Mouse (Mus musculus): Measurements from ENCODE around the gene Zranb3. TPM values are rescaled to one million over a fixed set of nuclear protein-coding genes. Genes with fewer than 3 reads are reported as not detected.

Zranb3 gene
- polyA plus RNA-seq, 1 experiment, result 11.4 TPM

- Histone ChIP-seq H3K27ac (ENCODE audit: insufficient read depth, low read depth, low read length) (no peak overlapping the region), H3K4me1 (ENCODE audit: control insufficient read depth, insufficient read depth, low read length) (peaks cover 4% of the 10 kb centered on the region), H3K4me3 (ENCODE audit: insufficient read depth, low read length) (no peak overlapping the region)
- no peak for TF ChIP-seq POLR2A (IDR thresholded peaks at IDR 0.05; ENCODE audit: borderline replicate concordance, low read depth, low read length)
- no peak for TF ChIP-seq CTCF (IDR thresholded peaks at IDR 0.05; ENCODE audit: low read depth, low read length)
Observed at GRCm38 (mm10) chr1:128081873-128082272, 21.0 kb downstream of the Zranb3 start.

GRCm38 (mm10) chr1:128080936-128081696 lies 21.7 kb downstream of the Zranb3 start:
- Histone ChIP-seq H3K27ac (ENCODE audit: insufficient read depth, low read depth, low read length) (no peak overlapping the region), H3K4me3 (ENCODE audit: insufficient read depth, low read length) (no peak overlapping the region), H3K4me1 (ENCODE audit: control insufficient read depth, insufficient read depth, low read length) (peaks cover 4% of the 10 kb centered on the region)
- no peak for TF ChIP-seq POLR2A (IDR thresholded peaks at IDR 0.05; ENCODE audit: borderline replicate concordance, low read depth, low read length)
- TF ChIP-seq CTCF (IDR thresholded peaks at IDR 0.05; ENCODE audit: low read depth, low read length), result no peak

GRCm38 (mm10) chr1:128078646-128079045 lies 24.2 kb downstream of the Zranb3 start:
- no peak overlapping the region for H3K4me3 ChIP-seq (ENCODE audit: insufficient read depth, low read length)
- H3K4me1 ChIP-seq (ENCODE audit: control insufficient read depth, insufficient read depth, low read length), result peaks cover 4% of the 10 kb centered on the region
- TF ChIP-seq POLR2A (IDR thresholded peaks at IDR 0.05; ENCODE audit: borderline replicate concordance, low read depth, low read length), result no peak
- no peak for TF ChIP-seq CTCF (IDR thresholded peaks at IDR 0.05; ENCODE audit: low read depth, low read length)
- H3K27ac ChIP-seq (ENCODE audit: insufficient read depth, low read depth, low read length), result no peak overlapping the region

GRCm38 (mm10) chr1:128077788-128078187 lies 25.1 kb downstream of the Zranb3 start:
- no peak overlapping the region for H3K27ac ChIP-seq (ENCODE audit: insufficient read depth, low read depth, low read length)
- TF ChIP-seq CTCF (IDR thresholded peaks at IDR 0.05; ENCODE audit: low read depth, low read length) (no peak), POLR2A (IDR thresholded peaks at IDR 0.05; ENCODE audit: borderline replicate concordance, low read depth, low read length) (no peak)
- H3K4me3 ChIP-seq (ENCODE audit: insufficient read depth, low read length), result no peak overlapping the region
- H3K4me1 ChIP-seq (ENCODE audit: control insufficient read depth, insufficient read depth, low read length), result peaks cover 4% of the 10 kb centered on the region

GRCm38 (mm10) chr1:128076791-128077479 lies 25.9 kb downstream of the Zranb3 start:
- peaks cover 9% of the 10 kb centered on the region for H3K4me1 ChIP-seq (ENCODE audit: control insufficient read depth, insufficient read depth, low read length)
- H3K4me3 ChIP-seq (ENCODE audit: insufficient read depth, low read length), result no peak overlapping the region
- no peak overlapping the region for H3K27ac ChIP-seq (ENCODE audit: insufficient read depth, low read depth, low read length)
- TF ChIP-seq POLR2A (IDR thresholded peaks at IDR 0.05; ENCODE audit: borderline replicate concordance, low read depth, low read length), result no peak

GRCm38 (mm10) chr1:128073051-128073450 lies 29.8 kb downstream of the Zranb3 start:
- Histone ChIP-seq H3K27ac (ENCODE audit: insufficient read depth, low read depth, low read length) (no peak overlapping the region), H3K4me3 (ENCODE audit: insufficient read depth, low read length) (no peak overlapping the region), H3K4me1 (ENCODE audit: control insufficient read depth, insufficient read depth, low read length) (peaks cover 14% of the 10 kb centered on the region)
- TF ChIP-seq POLR2A (IDR thresholded peaks at IDR 0.05; ENCODE audit: borderline replicate concordance, low read depth, low read length), result no peak
- no peak for TF ChIP-seq CTCF (IDR thresholded peaks at IDR 0.05; ENCODE audit: low read depth, low read length)

GRCm38 (mm10) chr1:128070003-128070402 lies 32.8 kb downstream of the Zranb3 start:
- no peak overlapping the region for H3K4me3 ChIP-seq (ENCODE audit: insufficient read depth, low read length)
- peaks cover 14% of the 10 kb centered on the region for H3K4me1 ChIP-seq (ENCODE audit: control insufficient read depth, insufficient read depth, low read length)
- H3K27ac ChIP-seq (ENCODE audit: insufficient read depth, low read depth, low read length), result no peak overlapping the region
- TF ChIP-seq POLR2A (IDR thresholded peaks at IDR 0.05; ENCODE audit: borderline replicate concordance, low read depth, low read length) (no peak), CTCF (IDR thresholded peaks at IDR 0.05; ENCODE audit: low read depth, low read length) (no peak)

GRCm38 (mm10) chr1:128068945-128069397 lies 33.9 kb downstream of the Zranb3 start:
- Histone ChIP-seq H3K4me3 (ENCODE audit: insufficient read depth, low read length) (no peak overlapping the region), H3K4me1 (ENCODE audit: control insufficient read depth, insufficient read depth, low read length) (peaks cover 14% of the 10 kb centered on the region), H3K27ac (ENCODE audit: insufficient read depth, low read depth, low read length) (peak overlapping the region; percentile 17; the same call in 1 of the 2 replicates)
- TF ChIP-seq POLR2A (IDR thresholded peaks at IDR 0.05; ENCODE audit: borderline replicate concordance, low read depth, low read length) (no peak), CTCF (IDR thresholded peaks at IDR 0.05; ENCODE audit: low read depth, low read length) (no peak)

GRCm38 (mm10) chr1:128064716-128065115 lies 38.1 kb downstream of the Zranb3 start:
- peaks cover 7% of the 10 kb centered on the region for H3K4me1 ChIP-seq (ENCODE audit: control insufficient read depth, insufficient read depth, low read length)
- no peak overlapping the region for H3K27ac ChIP-seq (ENCODE audit: insufficient read depth, low read depth, low read length)
- no peak overlapping the region for H3K4me3 ChIP-seq (ENCODE audit: insufficient read depth, low read length)
- TF ChIP-seq POLR2A (IDR thresholded peaks at IDR 0.05; ENCODE audit: borderline replicate concordance, low read depth, low read length) (no peak), CTCF (IDR thresholded peaks at IDR 0.05; ENCODE audit: low read depth, low read length) (no peak)

GRCm38 (mm10) chr1:128062167-128062566 lies 40.7 kb downstream of the Zranb3 start:
- Histone ChIP-seq H3K4me1 (ENCODE audit: control insufficient read depth, insufficient read depth, low read length) (no peaks in the 10 kb centered on the region), H3K4me3 (ENCODE audit: insufficient read depth, low read length) (no peak overlapping the region), H3K27ac (ENCODE audit: insufficient read depth, low read depth, low read length) (no peak overlapping the region)
- TF ChIP-seq CTCF (IDR thresholded peaks at IDR 0.05; ENCODE audit: low read depth, low read length), result no peak
- TF ChIP-seq POLR2A (IDR thresholded peaks at IDR 0.05; ENCODE audit: borderline replicate concordance, low read depth, low read length), result no peak
